ENCODE assay signal across 11 mouse cellular contexts in genomic region chr12:12827821-12828641, GRCm38 (mm10).
DNase-seq lines count a peak whose midpoint lies in the region; ATAC-seq and TF ChIP-seq lines count a peak whose summit lies in the region.
"Had no signal": no experiment of that assay in that cellular context is flagged by ENCODE, and none has a peak within 500 bp of the region (broad histone marks: within the 10 kb centered on the region; RNA-seq: fewer than 3 reads in every experiment).

No protein-coding gene starts in this region.

- 44% methylated on average over 13 of the region's 13 CpGs for WGBS in hindbrain, embryonic 10.5 days
- 30% methylated on average over 13 of the region's 13 CpGs for WGBS in midbrain, embryonic 12.5 days

- H3K27ac ChIP-seq in ES-Bruce4 (ENCODE audit: insufficient read depth, low read length), result peak overlapping the region; percentile 96
- H3K27ac ChIP-seq in hindbrain, embryonic 10.5 days, result peak overlapping the region; percentile 83
- peak overlapping the region; percentile 66 for H3K27ac ChIP-seq in midbrain, embryonic 12.5 days (replicated peaks)
- H3K27ac ChIP-seq: liver, embryonic 13.5 days had no signal

- TF ChIP-seq CTCF in ES-Bruce4 (IDR thresholded peaks at IDR 0.05; ENCODE audit: low read depth, low read length), result no peak

- DNase-seq in adrenal gland, postnatal 36 days, result peak; percentile 35 to 40
- DNase-seq in hindbrain, embryonic 10.5 days (ENCODE audit: low spot score), result no peak
- DNase-seq in liver, result no peak
- no peak for DNase-seq in urinary bladder, adult 2 months (ENCODE audit: low spot score)
- no peak for DNase-seq in B cell, adult 2 months
- DNase-seq: liver, embryonic 13.5 days; right cerebral cortex, adult 18-20 months had no signal

- H3K9ac ChIP-seq in ES-Bruce4 (ENCODE audit: low read depth, poor library complexity, severe bottlenecking), result peak overlapping the region; percentile 66
- H3K9ac ChIP-seq in midbrain, embryonic 12.5 days (replicated peaks), result 0 out of 2 replicates have a peak overlapping the region, but pooled peaks have one; percentile 8
- H3K9ac ChIP-seq: liver, embryonic 13.5 days had no signal

- peaks cover 4% of the 10 kb centered on the region; the same call in 1 of the 2 replicates for H3K9me3 ChIP-seq in ES-Bruce4 (replicated peaks; ENCODE audit: control insufficient read depth, insufficient read depth, low read length, poor library complexity, severe bottlenecking)
- no peaks in the 10 kb centered on the region for H3K9me3 ChIP-seq in hindbrain, embryonic 10.5 days
- H3K9me3 ChIP-seq in midbrain, embryonic 12.5 days, result no peaks in the 10 kb centered on the region
- H3K9me3 ChIP-seq: liver, embryonic 13.5 days had no signal

- no peak for TF ChIP-seq POLR2A in ES-Bruce4 (IDR thresholded peaks at IDR 0.05; ENCODE audit: insufficient read depth, low read length)

- TF ChIP-seq EP300 in ES-Bruce4 (IDR thresholded peaks at IDR 0.05; ENCODE audit: insufficient read depth, low read depth, low read length), result peak; percentile 55; the same call in 1 of the 2 replicates

- peaks cover 4% of the 10 kb centered on the region for H3K4me1 ChIP-seq in ES-Bruce4 (ENCODE audit: control insufficient read depth, insufficient read depth, low read length)
- peaks cover 30% of the 10 kb centered on the region for H3K4me1 ChIP-seq in hindbrain, embryonic 10.5 days (replicated peaks)
- H3K4me1 ChIP-seq in midbrain, embryonic 12.5 days, result peaks cover 18% of the 10 kb centered on the region
- H3K4me1 ChIP-seq: liver, embryonic 13.5 days had no signal

- no peaks in the 10 kb centered on the region for H3K36me3 ChIP-seq in ES-Bruce4 (ENCODE audit: control insufficient read depth, insufficient read depth, low read length, poor library complexity, severe bottlenecking)
- H3K36me3 ChIP-seq in hindbrain, embryonic 10.5 days, result no peaks in the 10 kb centered on the region
- no peaks in the 10 kb centered on the region for H3K36me3 ChIP-seq in midbrain, embryonic 12.5 days
- H3K36me3 ChIP-seq: liver, embryonic 13.5 days had no signal

- no peaks in the 10 kb centered on the region for H3K27me3 ChIP-seq in ES-Bruce4 (ENCODE audit: control insufficient read depth, insufficient read depth, low read length, poor library complexity, severe bottlenecking)
- H3K27me3 ChIP-seq in hindbrain, embryonic 10.5 days (ENCODE audit: insufficient read depth, poor library complexity, severe bottlenecking), result no peaks in the 10 kb centered on the region
- no peaks in the 10 kb centered on the region for H3K27me3 ChIP-seq in midbrain, embryonic 12.5 days
- H3K27me3 ChIP-seq: CH12.LX; liver, embryonic 13.5 days had no signal

- 0 out of 2 replicates have a peak overlapping the region, but pooled peaks have one; percentile 4 for H3K4me2 ChIP-seq in midbrain, embryonic 12.5 days (replicated peaks)
- H3K4me2 ChIP-seq: liver, embryonic 13.5 days had no signal

- ATAC-seq in midbrain, embryonic 12.5 days (ENCODE audit: low FRiP score, low read depth), result peak; percentile 70
- no peak for ATAC-seq in granulocyte monocyte progenitor cell, adult 5-6 weeks (replicated peaks; ENCODE audit: poor library complexity, severe bottlenecking)

- no peak overlapping the region for H3K4me3 ChIP-seq in ES-Bruce4 (ENCODE audit: low read depth, low read length)
- H3K4me3 ChIP-seq in hindbrain, embryonic 10.5 days, result no peak overlapping the region
- H3K4me3 ChIP-seq in midbrain, embryonic 12.5 days, result no peak overlapping the region
- H3K4me3 ChIP-seq: liver, embryonic 13.5 days had no signal

Comparison
In these comparisons a context has a peak if more than half of its experiments do, and no peak if none do; other contexts are left out.
1. DNase-seq: peak in adrenal gland, postnatal 36 days (2 of 2); none in hindbrain, embryonic 10.5 days (single experiment), liver (single experiment), urinary bladder, adult 2 months (single experiment) and B cell, adult 2 months (0 of 2).
2. Peak in every context shown above with its lines, with median percentiles within 50 percentile points of each other: H3K27ac ChIP-seq.